Mouse (Mus musculus): ENCODE data around the gene Spaca7. TPM values are rescaled to one million over a fixed set of nuclear protein-coding genes. Genes with fewer than 3 reads are reported as not detected.

Spaca7 gene
- polyA plus RNA-seq, 1 experiment from 2014 or later, result not detected

DNA sequence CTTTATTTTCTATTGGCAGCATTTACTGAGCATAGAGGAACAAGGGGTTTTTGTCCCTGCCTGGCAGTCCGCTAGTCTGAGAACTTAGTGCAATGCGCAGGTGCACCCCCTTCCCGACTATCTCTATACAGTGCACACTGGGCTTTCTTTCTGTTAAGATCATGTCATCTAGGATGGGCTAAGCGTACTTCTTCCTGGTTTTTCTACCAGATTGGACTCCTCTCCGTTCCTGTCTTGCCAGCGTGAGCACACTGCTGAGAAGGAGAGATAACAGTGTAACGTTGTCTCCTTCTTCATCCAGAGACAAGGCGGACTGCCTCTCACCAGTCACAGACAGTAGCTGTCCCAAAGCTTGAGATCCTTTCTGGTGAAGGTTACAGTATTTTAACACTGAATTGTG lies 71.5 kb downstream of the Spaca7 start:
- H3K4me3 ChIP-seq (ENCODE audit: low read depth, low read length), result no peak overlapping the region
- no peak for TF ChIP-seq EP300 (IDR thresholded peaks at IDR 0.05)
- no peak for TF ChIP-seq CTCF (IDR thresholded peaks at IDR 0.05)
- no peaks in the 10 kb centered on the region for H3K27me3 ChIP-seq (replicated peaks; ENCODE audit: insufficient read depth, low read length)
- peaks cover 24% of the 10 kb centered on the region for H3K36me3 ChIP-seq (ENCODE audit: insufficient read depth, low read length)
- no peak overlapping the region for H3K4me2 ChIP-seq (replicated peaks; ENCODE audit: low read depth, low read length)
- no peaks in the 10 kb centered on the region for H3K4me1 ChIP-seq (ENCODE audit: insufficient read depth, low read depth, low read length)
- H3K9ac ChIP-seq (replicated peaks; ENCODE audit: low read depth), result no peak overlapping the region
- no peak overlapping the region for H3K27ac ChIP-seq (ENCODE audit: low read length)
- no peak for ATAC-seq
- DNase-seq (ENCODE audit: low spot score), result no peak
- H3K9me3 ChIP-seq (ENCODE audit: low read length), result no peaks in the 10 kb centered on the region
- WGBS, result 87% methylated on average over 8 of the region's 8 CpGs

DNA sequence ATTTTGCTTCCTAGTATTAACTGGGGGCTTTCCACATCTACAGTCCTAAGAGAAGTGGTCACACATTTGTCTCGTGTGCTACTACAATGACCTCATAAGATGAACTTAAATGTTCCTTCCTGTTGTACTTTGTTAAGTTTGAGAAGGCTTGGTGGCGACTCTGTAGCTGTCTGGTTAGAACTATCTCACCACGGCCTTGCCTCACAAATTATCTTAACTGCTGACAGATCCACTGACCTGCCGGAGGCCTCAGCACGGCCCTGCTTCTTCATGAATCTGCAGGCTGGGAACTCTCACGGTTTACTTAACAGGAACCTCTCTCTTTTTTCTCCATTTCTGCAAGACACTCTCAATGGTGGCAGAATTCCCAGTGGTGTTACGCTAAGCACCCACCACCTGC lies 72.1 kb downstream of the Spaca7 start:
- Histone ChIP-seq H3K27ac (ENCODE audit: low read length) (no peak overlapping the region), H3K4me2 (replicated peaks; ENCODE audit: low read depth, low read length) (no peak overlapping the region), H3K4me1 (ENCODE audit: insufficient read depth, low read depth, low read length) (no peaks in the 10 kb centered on the region), H3K4me3 (ENCODE audit: low read depth, low read length) (no peak overlapping the region), H3K9ac (replicated peaks; ENCODE audit: low read depth) (no peak overlapping the region), H3K36me3 (ENCODE audit: insufficient read depth, low read length) (peaks cover 28% of the 10 kb centered on the region), H3K9me3 (ENCODE audit: low read length) (no peaks in the 10 kb centered on the region), H3K27me3 (replicated peaks; ENCODE audit: insufficient read depth, low read length) (no peaks in the 10 kb centered on the region)
- ATAC-seq (no peak), DNase-seq (ENCODE audit: low spot score) (no peak)
- WGBS, result 79% methylated on average over 7 of the region's 7 CpGs
- TF ChIP-seq EP300 (IDR thresholded peaks at IDR 0.05), result no peak
- peak; percentile 18; the same call in 1 of the 2 replicates for TF ChIP-seq CTCF (IDR thresholded peaks at IDR 0.05)

GRCm38 (mm10) chr8:12646536-12646935 lies 73.7 kb downstream of the Spaca7 start:
- Histone ChIP-seq H3K4me1 (ENCODE audit: insufficient read depth, low read depth, low read length) (no peaks in the 10 kb centered on the region), H3K4me3 (ENCODE audit: low read depth, low read length) (no peak overlapping the region), H3K9me3 (ENCODE audit: low read length) (no peaks in the 10 kb centered on the region), H3K36me3 (ENCODE audit: insufficient read depth, low read length) (peaks cover 26% of the 10 kb centered on the region), H3K27ac (ENCODE audit: low read length) (no peak overlapping the region), H3K9ac (replicated peaks; ENCODE audit: low read depth) (no peak overlapping the region), H3K4me2 (replicated peaks; ENCODE audit: low read depth, low read length) (no peak overlapping the region), H3K27me3 (replicated peaks; ENCODE audit: insufficient read depth, low read length) (no peaks in the 10 kb centered on the region)
- TF ChIP-seq EP300 (IDR thresholded peaks at IDR 0.05) (no peak), CTCF (IDR thresholded peaks at IDR 0.05) (no peak)
- WGBS, result 63% methylated on average over 4 of the region's 4 CpGs
- DNase-seq (ENCODE audit: low spot score) (no peak), ATAC-seq (no peak)

DNA sequence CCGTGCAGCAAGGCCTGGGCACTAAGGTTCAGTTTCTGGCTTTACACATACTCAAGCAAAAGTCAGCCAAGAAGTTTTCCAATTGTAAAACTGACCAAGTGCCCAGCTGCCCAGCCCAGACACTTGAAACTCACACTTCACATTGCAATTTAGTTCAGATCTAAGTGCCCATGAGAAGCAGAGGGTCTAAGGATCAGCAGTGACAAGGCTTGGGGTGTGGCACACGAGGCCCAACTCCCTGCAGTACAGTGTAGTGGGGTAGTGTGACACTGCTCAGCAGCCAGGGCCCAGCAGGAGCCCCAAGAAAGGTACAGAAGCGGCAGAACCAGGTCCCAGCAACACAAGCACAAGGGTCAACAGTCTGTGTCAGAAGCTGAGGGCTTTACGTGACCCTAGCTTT lies 76.1 kb downstream of the Spaca7 start:
- Histone ChIP-seq H3K36me3 (ENCODE audit: insufficient read depth, low read length) (peaks cover 31% of the 10 kb centered on the region), H3K9me3 (ENCODE audit: low read length) (no peaks in the 10 kb centered on the region), H3K4me3 (ENCODE audit: low read depth, low read length) (no peak overlapping the region), H3K9ac (replicated peaks; ENCODE audit: low read depth) (no peak overlapping the region), H3K4me2 (replicated peaks; ENCODE audit: low read depth, low read length) (no peak overlapping the region), H3K27ac (ENCODE audit: low read length) (0 out of 2 replicates have a peak overlapping the region, but pooled peaks have one; percentile 9), H3K4me1 (ENCODE audit: insufficient read depth, low read depth, low read length) (no peaks in the 10 kb centered on the region), H3K27me3 (replicated peaks; ENCODE audit: insufficient read depth, low read length) (no peaks in the 10 kb centered on the region)
- DNase-seq (ENCODE audit: low spot score), result peak; percentile 69
- no peak for TF ChIP-seq CTCF (IDR thresholded peaks at IDR 0.05)
- no peak for TF ChIP-seq EP300 (IDR thresholded peaks at IDR 0.05)
- peak; percentile 92 for ATAC-seq
- 74% methylated on average over 4 of the region's 4 CpGs for WGBS

Other genes starting within 250 kb of the Spaca7 start
- not detected in 2 replicates for gene Sox1, start 177.7 kb upstream of the Spaca7 start, polyA plus RNA-seq (2015; fragmentation: Nextera tagmentation; extraction: Ambion mirVana)
- 20.9 and 21.7 TPM in 2 replicates for gene Tubgcp3, start 99.2 kb downstream of the Spaca7 start, polyA plus RNA-seq (2015; fragmentation: Nextera tagmentation; extraction: Ambion mirVana)
- 45.4 and 50.6 TPM in 2 replicates for gene Atp11a, start 184.0 kb downstream of the Spaca7 start, polyA plus RNA-seq (2015; fragmentation: Nextera tagmentation; extraction: Ambion mirVana)

Measured in lung, postnatal 0 days (tissue).